8 mouse cellular contexts compared by ENCODE assay signal in the genomic region with DNA sequence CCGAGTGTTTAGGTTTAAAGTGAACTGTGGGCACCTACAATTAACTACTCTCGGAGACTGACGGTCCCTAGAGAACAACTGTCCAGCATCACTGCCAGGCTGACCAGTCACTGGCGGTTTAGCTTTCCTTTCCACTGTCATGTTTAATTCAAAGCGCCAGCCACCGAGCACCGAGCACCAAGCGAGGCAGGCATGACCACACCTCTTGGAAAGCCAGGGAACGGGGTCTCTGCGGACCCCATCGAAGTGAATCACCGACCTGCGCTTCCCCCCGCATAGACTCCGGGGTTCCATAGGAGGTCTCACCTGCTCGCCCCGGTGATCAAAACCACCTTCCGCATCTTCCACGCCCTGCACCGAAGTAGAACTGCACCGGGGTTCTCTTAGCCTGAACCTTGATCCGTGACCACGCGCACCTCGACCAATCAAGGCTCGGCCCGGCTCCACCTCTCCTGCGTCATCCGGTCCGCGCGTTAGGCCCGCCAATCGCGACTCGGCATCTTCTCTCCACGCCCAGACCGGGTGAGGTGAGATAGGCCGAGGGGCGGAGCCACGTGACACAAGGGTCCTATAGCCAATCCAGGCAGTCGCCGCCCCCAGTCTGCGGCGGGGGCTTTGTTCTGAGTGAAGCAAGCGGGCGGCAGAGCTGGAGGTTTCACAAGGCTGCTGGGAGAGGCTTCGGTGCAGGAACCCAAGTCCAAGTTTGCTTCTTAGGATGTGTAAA. TPM values are rescaled to one million over a fixed set of nuclear protein-coding genes. Genes with fewer than 3 reads are reported as not detected.
DNase-seq lines count a peak whose midpoint lies in the region; ATAC-seq lines count a peak whose summit lies in the region.

A gene (minus strand): TSS at position 450 of the 724 bp plus-strand sequence.

- peak; percentile 100 for ATAC-seq in hindbrain, embryonic 11.5 days (ENCODE audit: low FRiP score)

- 0 out of 2 replicates have a peak, but pooled peaks cover 3% of the 10 kb centered on the region for H3K4me1 ChIP-seq in hindbrain, embryonic 11.5 days (replicated peaks; ENCODE audit: control insufficient read depth, insufficient read depth, low read length)

- H3K27me3 ChIP-seq in hindbrain, embryonic 11.5 days (ENCODE audit: control insufficient read depth, insufficient read depth, low read length), result no peaks in the 10 kb centered on the region

- DNase-seq in Muller cell, postnatal 12 days (ENCODE audit: inconsistent ontology term), result peak; percentile 99
- DNase-seq in cerebellum, adult 9-11 months, result peak; percentile 99
- DNase-seq in frontal cortex, adult 2 months (ENCODE audit: extremely low spot score in 1 of 2, low spot score in 1 of 2), result peak; percentile 99
- DNase-seq in hindbrain, embryonic 11.5 days (ENCODE audit: low spot score), result peak; percentile 99
- DNase-seq in layer of hippocampus, postnatal 10 days (ENCODE audit: low spot score in 2 of 2), result peak; percentile 98
- peak; percentile 99 for DNase-seq in lung, postnatal 10 days
- DNase-seq in ovary, postnatal 36 days (ENCODE audit: low spot score), result peak; percentile 98
- DNase-seq in thymus, postnatal 25 days, result peak; percentile 97

- H3K27ac ChIP-seq in hindbrain, embryonic 11.5 days (ENCODE audit: low read depth, low read length), result peak within 1 kb of the TSS; percentile 43

- no peaks in the 10 kb centered on the region for H3K9me3 ChIP-seq in hindbrain, embryonic 11.5 days (ENCODE audit: control insufficient read depth, low read length)

- peak within 1 kb of the TSS; percentile 62 for H3K9ac ChIP-seq in hindbrain, embryonic 11.5 days (ENCODE audit: low read depth, low read length)

- H3K4me2 ChIP-seq in hindbrain, embryonic 11.5 days (replicated peaks; ENCODE audit: low read depth, low read length), result peak within 1 kb of the TSS; percentile 80

- peak within 1 kb of the TSS; percentile 64 for H3K4me3 ChIP-seq in hindbrain, embryonic 11.5 days (ENCODE audit: low read depth, low read length)

- WGBS in hindbrain, embryonic 11.5 days, result 1% methylated on average over 48 of the region's 48 CpGs

- H3K36me3 ChIP-seq in hindbrain, embryonic 11.5 days (ENCODE audit: control insufficient read depth, insufficient read depth, low read length), result no peaks in the 10 kb centered on the region

RNA-seq across cellular contexts. Expression of the gene that starts here (rescaled TPM):
- 11.5 and 12.0 TPM in 2 replicates for polyA plus RNA-seq in frontal cortex, adult 2 months (2012; rRNA removed)
- 26.3 and 27.6 TPM in 2 replicates for polyA plus RNA-seq in hindbrain, embryonic 11.5 days (2014; fragmentation: Nextera tagmentation; extraction: Ambion mirVana)
- total RNA-seq in layer of hippocampus, postnatal 10 days (2021), result 10 to 100 TPM; 20.5 to 22.1 TPM

Comparison
In these comparisons a context has a peak if more than half of its experiments do, and no peak if none do; other contexts are left out.
1. Peak in every context shown above with its lines: DNase-seq, ATAC-seq, H3K4me3 ChIP-seq and H3K27ac ChIP-seq.